Mouse (Mus musculus) embryonic facial prominence, embryonic 13.5 days (tissue): ENCODE data around the gene Olfr635. TPM values are rescaled to one million over a fixed set of nuclear protein-coding genes. Genes with fewer than 3 reads are reported as not detected.
"Not testable (repeated sequence)": the region's sequence is repeated elsewhere in the genome, so short reads cannot be mapped to it uniquely, and the experiment has no call there.

Experiments used
- ATAC-seq: fragments of 200-750 bp; cut with Nextera tagmentation; 2 replicates; pipeline ENCODE4 v1.8.0; 2017; ENCODE audit warnings: low read depth; ENCODE audit not compliant: insufficient number of reproducible peaks, insufficient read depth, low FRiP score, low TSS enrichment
- H3K27ac ChIP-seq: fragments of 300-500 bp; sonication (generic); 2 replicates; pipeline ENCODE4 v1.5.1; 2015; ENCODE audit warnings: moderate library complexity, mild to moderate bottlenecking, inconsistent platforms
- H3K27me3 ChIP-seq: fragments of 300-500 bp; sonication (generic); 2 replicates; pipeline ENCODE4 v1.6.1; 2015; ENCODE audit warnings: mild to moderate bottlenecking, inconsistent platforms
- H3K36me3 ChIP-seq: fragments of 300-500 bp; sonication (generic); 2 replicates; pipeline ENCODE4 v1.6.1; 2015; ENCODE audit warnings: mild to moderate bottlenecking, inconsistent platforms
- H3K4me1 ChIP-seq: fragments of 300-500 bp; sonication (generic); 2 replicates; pipeline ENCODE4 v1.6.1; 2015; ENCODE audit warnings: inconsistent platforms
- H3K4me2 ChIP-seq: fragments of 300-500 bp; sonication (generic); 2 replicates; pipeline ENCODE4 v1.6.1; 2015; ENCODE audit warnings: moderate library complexity, mild to moderate bottlenecking, inconsistent platforms
- H3K4me3 ChIP-seq: fragments of 300-500 bp; sonication (generic); 2 replicates; pipeline ENCODE4 v1.5.1; 2015; ENCODE audit warnings: mild to moderate bottlenecking, inconsistent platforms
- H3K9ac ChIP-seq: fragments of 300-500 bp; sonication (generic); 2 replicates; pipeline ENCODE4 v1.6.1; 2015; ENCODE audit warnings: mild to moderate bottlenecking, inconsistent platforms
- H3K9me3 ChIP-seq: fragments of 300-500 bp; sonication (generic); 2 replicates; pipeline ENCODE4 v1.6.1; 2016; ENCODE audit warnings: inconsistent platforms
- WGBS: fragments of 180-500 bp; shearing (Covaris S2); methylation state at CpG from one replicate; pipeline ENCODE4 v1.1.7; 2015; ENCODE audit warnings: mixed read lengths; 5-methylcytosine and 5-hydroxymethylcytosine counted together
- polyA plus RNA-seq: library from polyadenylated mRNA; unstranded; fragments of >200 nt; fragmentation: Nextera tagmentation; extraction: Ambion mirVana; gene quantifications from 2 replicates; pipeline ENCODE4 v1.2.1, GENCODE M21; 2015

Gene Olfr635
- polyA plus RNA-seq, result 0.03 TPM in 1 of 2 replicates, not detected in the other

GRCm38 (mm10) chr7:103970852-103971251 lies at the start of gene Olfr635:
Gene Olfr635, plus strand, starts transcription at chr7:103971152.
- no peaks in the 10 kb centered on the region for H3K27me3 ChIP-seq
- H3K9ac ChIP-seq, result no peak within 1 kb of the TSS
- no peaks in the 10 kb centered on the region for H3K4me1 ChIP-seq
- no peak within 1 kb of the TSS for H3K4me2 ChIP-seq
- ATAC-seq, result no peak
- no peaks in the 10 kb centered on the region for H3K36me3 ChIP-seq
- H3K27ac ChIP-seq, result no peak within 1 kb of the TSS
- no peaks in the 10 kb centered on the region for H3K9me3 ChIP-seq
- WGBS, result 80% methylated on average over 1 of the region's 1 CpGs
- no peak within 1 kb of the TSS for H3K4me3 ChIP-seq

DNA sequence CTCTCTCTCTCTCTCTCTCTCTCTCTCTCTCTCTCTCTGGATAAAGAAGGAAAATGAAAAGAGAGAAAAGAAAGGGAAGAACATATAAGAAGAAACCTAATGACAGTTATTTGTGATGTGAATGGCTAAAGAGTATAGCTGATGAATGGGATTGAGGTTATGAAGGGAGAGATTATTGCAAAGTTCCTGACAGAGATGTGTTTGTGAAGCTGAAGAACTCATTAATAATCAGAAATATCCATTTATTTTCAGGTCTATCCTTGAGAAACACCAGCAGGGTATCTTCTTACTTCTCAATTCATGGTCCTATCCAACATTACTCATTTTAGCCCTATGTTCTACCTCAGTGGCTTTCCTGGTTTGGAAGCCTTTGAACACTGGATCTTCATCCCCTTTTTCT lies 42.4 kb upstream of the Olfr635 start, which contains the start of gene Olfr631:
Gene Olfr631 (plus strand): TSS at position 301 of the 400 bp plus-strand sequence.
- H3K4me2 ChIP-seq, result no peak within 1 kb of the TSS
- no peak for ATAC-seq
- H3K27me3 ChIP-seq, result no peaks in the 10 kb centered on the region
- H3K9ac ChIP-seq, result no peak within 1 kb of the TSS
- H3K9me3 ChIP-seq, result no peaks in the 10 kb centered on the region
- no peak within 1 kb of the TSS for H3K4me3 ChIP-seq
- no peak within 1 kb of the TSS for H3K27ac ChIP-seq
- no peaks in the 10 kb centered on the region for H3K4me1 ChIP-seq
- H3K36me3 ChIP-seq, result no peaks in the 10 kb centered on the region

GRCm38 (mm10) chr7:103934264-103934663 lies 36.7 kb upstream of the Olfr635 start, which contains the start of gene Olfr632:
Gene Olfr632, plus strand, starts transcription at chr7:103934347.
- no peak for ATAC-seq
- H3K27ac ChIP-seq, result no peak within 1 kb of the TSS
- H3K27me3 ChIP-seq, result no peaks in the 10 kb centered on the region
- H3K36me3 ChIP-seq, result no peaks in the 10 kb centered on the region
- H3K9me3 ChIP-seq, result no peaks in the 10 kb centered on the region
- H3K4me2 ChIP-seq, result no peak within 1 kb of the TSS
- H3K9ac ChIP-seq, result no peak within 1 kb of the TSS
- H3K4me3 ChIP-seq, result no peak within 1 kb of the TSS
- no peaks in the 10 kb centered on the region for H3K4me1 ChIP-seq
- WGBS, result 77% methylated on average over 2 of the region's 2 CpGs

DNA sequence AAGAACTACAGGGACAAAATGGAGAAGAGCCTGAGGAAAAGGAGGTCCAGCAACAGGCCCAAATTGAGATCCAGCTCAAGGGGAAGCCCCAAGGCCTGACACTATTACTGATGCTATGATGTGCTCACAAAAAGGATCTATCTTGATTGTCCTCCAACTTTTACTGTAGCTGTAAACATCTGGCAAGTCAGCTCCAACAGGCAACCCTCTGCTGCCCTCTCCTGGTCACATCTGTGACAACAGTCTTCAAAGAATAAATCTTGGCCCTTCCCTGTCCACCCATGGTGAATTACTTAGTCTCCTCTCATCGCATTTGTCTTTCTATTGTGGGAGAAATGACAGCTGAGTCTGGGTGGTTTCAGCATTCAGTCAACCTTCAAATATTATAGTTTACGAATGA lies 28.2 kb upstream of the Olfr635 start:
- no peaks in the 10 kb centered on the region for H3K36me3 ChIP-seq
- no peak overlapping the region for H3K4me3 ChIP-seq
- no peak for ATAC-seq
- no peaks in the 10 kb centered on the region for H3K9me3 ChIP-seq
- H3K4me1 ChIP-seq, result no peaks in the 10 kb centered on the region
- no peak overlapping the region for H3K4me2 ChIP-seq
- no peak overlapping the region for H3K27ac ChIP-seq
- no peak overlapping the region for H3K9ac ChIP-seq
- H3K27me3 ChIP-seq, result no peaks in the 10 kb centered on the region
- 21% methylated on average over 2 of the region's 2 CpGs for WGBS

DNA sequence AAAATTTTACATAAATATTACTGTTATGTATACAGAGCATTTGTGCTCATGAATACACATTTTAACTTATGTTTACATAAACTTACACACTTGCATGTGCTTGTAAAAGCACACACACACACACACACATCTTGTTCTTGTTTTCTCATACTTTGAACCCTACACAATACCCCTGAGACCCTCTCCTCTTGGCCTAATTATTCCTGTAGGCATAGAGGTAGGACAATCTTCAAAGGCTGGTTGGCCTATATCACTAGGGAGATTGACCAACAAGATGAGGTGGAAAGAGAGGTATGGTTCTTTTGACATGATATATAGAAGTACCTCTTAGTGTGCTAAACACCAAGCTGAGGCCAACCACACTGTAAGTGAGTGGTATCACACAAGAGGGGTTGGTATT lies 26.8 kb upstream of the Olfr635 start, which contains the start of gene Olfr633:
Gene Olfr633 (plus strand): TSS at position 301 of the 400 bp plus-strand sequence.
- no peak within 1 kb of the TSS for H3K4me2 ChIP-seq
- no peaks in the 10 kb centered on the region for H3K9me3 ChIP-seq
- ATAC-seq, result no peak
- H3K9ac ChIP-seq, result no peak within 1 kb of the TSS
- no peaks in the 10 kb centered on the region for H3K4me1 ChIP-seq
- H3K27me3 ChIP-seq, result no peaks in the 10 kb centered on the region
- no peak within 1 kb of the TSS for H3K27ac ChIP-seq
- no peaks in the 10 kb centered on the region for H3K36me3 ChIP-seq
- no peak within 1 kb of the TSS for H3K4me3 ChIP-seq

GRCm38 (mm10) chr7:103966873-103967272 lies 4.1 kb upstream of the Olfr635 start:
- 93% methylated on average over 22 of the region's 22 CpGs for WGBS
- H3K27ac ChIP-seq, H3K4me2 ChIP-seq, H3K36me3 ChIP-seq, H3K4me1 ChIP-seq, H3K4me3 ChIP-seq, H3K9ac ChIP-seq, H3K9me3 ChIP-seq, H3K27me3 ChIP-seq, ATAC-seq: not testable (repeated sequence)

GRCm38 (mm10) chr7:103971782-103972181 lies 830 bp downstream of the Olfr635 start:
- Histone ChIP-seq H3K4me2 (no peak overlapping the region), H3K9me3 (no peaks in the 10 kb centered on the region), H3K4me1 (no peaks in the 10 kb centered on the region), H3K27me3 (no peaks in the 10 kb centered on the region), H3K27ac (no peak overlapping the region), H3K36me3 (no peaks in the 10 kb centered on the region), H3K9ac (no peak overlapping the region), H3K4me3 (no peak overlapping the region)
- WGBS, result 50% methylated on average over 1 of the region's 1 CpGs
- no peak for ATAC-seq

DNA sequence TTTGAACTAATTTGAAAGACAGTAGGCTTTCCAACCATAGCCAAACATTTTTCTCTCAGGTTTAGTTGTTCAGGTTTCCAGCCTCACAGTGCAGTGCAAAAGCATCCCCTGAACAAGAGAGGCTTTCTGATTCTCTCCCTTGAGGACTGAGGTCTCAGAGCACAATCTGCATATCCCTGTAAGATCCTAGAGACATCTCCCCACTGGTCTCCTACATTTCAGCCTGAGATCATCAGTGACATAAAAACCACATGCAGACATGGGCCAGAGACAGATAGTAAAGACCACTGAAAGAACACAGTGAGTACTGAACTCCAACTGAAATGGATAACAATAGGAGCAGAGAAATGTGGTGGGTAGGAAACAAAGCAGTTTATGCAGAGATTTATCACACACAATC lies 27.5 kb downstream of the Olfr635 start, which contains the start of gene Olfr638:
Gene Olfr638 (plus strand): TSS at position 301 of the 400 bp plus-strand sequence.
- Histone ChIP-seq H3K9me3 (no peaks in the 10 kb centered on the region), H3K4me2 (no peak within 1 kb of the TSS), H3K4me3 (no peak within 1 kb of the TSS), H3K27ac (no peak within 1 kb of the TSS), H3K9ac (no peak within 1 kb of the TSS), H3K36me3 (no peaks in the 10 kb centered on the region), H3K4me1 (no peaks in the 10 kb centered on the region), H3K27me3 (no peaks in the 10 kb centered on the region)
- ATAC-seq, result no peak

DNA sequence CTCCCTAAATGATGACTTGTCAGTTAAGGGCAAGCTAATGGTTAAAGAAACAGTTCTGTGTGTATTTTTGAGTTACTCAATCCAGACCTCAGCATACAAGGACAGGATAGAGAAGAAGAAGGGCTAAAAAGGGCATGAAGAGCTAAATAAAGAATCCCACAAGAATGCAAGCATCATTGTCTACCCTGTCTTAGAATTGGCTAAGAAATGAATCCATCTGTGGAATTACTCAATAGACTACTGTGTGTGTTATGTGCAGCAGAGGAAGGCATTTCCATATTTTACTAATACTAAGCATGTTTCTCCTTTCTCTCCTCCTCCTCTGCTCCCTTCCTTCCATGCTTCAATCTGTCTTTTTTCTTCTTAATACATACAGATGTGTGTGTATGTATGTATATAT lies 28.2 kb downstream of the Olfr635 start:
- Histone ChIP-seq H3K9me3 (no peaks in the 10 kb centered on the region), H3K9ac (no peak overlapping the region), H3K27me3 (no peaks in the 10 kb centered on the region), H3K4me1 (no peaks in the 10 kb centered on the region), H3K36me3 (no peaks in the 10 kb centered on the region), H3K4me3 (no peak overlapping the region), H3K4me2 (no peak overlapping the region), H3K27ac (no peak overlapping the region)
- no peak for ATAC-seq

GRCm38 (mm10) chr7:104017203-104017602 lies 46.3 kb downstream of the Olfr635 start, which contains the start of gene Olfr639:
Gene Olfr639, minus strand, starts transcription at chr7:104017303.
- ATAC-seq, result no peak
- no peaks in the 10 kb centered on the region for H3K9me3 ChIP-seq

DNA sequence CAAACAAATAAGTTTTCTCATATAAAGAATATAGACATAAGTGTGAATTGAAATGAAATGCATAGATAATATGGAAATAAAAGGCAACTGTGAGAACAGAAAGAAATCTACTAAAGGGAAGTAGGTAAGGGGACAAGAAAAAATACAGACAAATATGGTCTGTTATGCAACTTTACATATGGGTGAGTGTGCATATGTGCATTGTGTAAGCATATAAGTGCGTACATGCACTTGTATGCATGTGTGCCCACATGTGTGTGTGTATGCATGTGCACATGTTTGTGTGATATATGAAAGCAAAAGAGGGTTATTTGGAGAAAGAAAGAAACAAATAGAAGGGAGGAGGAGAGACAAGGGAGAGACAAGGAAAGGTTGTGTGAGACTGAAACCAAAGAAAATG lies 48.0 kb downstream of the Olfr635 start:
- no peak for ATAC-seq
- H3K27me3 ChIP-seq, result no peaks in the 10 kb centered on the region
- no peak overlapping the region for H3K4me3 ChIP-seq
- H3K4me1 ChIP-seq, result no peaks in the 10 kb centered on the region
- no peak overlapping the region for H3K9ac ChIP-seq
- no peaks in the 10 kb centered on the region for H3K9me3 ChIP-seq
- no peak overlapping the region for H3K4me2 ChIP-seq
- H3K27ac ChIP-seq, result no peak overlapping the region
- 81% methylated on average over 1 of the region's 1 CpGs for WGBS
- no peaks in the 10 kb centered on the region for H3K36me3 ChIP-seq

More at GRCm38 (mm10) chr7:104017203-104017602, 46.3 kb downstream of the Olfr635 start, which contains the start of gene Olfr639:
- H3K27ac ChIP-seq, result no peak within 1 kb of the TSS
- H3K4me3 ChIP-seq, result no peak within 1 kb of the TSS
- no peak within 1 kb of the TSS for H3K4me2 ChIP-seq
- no peak within 1 kb of the TSS for H3K9ac ChIP-seq
- H3K36me3 ChIP-seq, result no peaks in the 10 kb centered on the region
- H3K27me3 ChIP-seq, result no peaks in the 10 kb centered on the region
- H3K4me1 ChIP-seq, result no peaks in the 10 kb centered on the region

DNA sequence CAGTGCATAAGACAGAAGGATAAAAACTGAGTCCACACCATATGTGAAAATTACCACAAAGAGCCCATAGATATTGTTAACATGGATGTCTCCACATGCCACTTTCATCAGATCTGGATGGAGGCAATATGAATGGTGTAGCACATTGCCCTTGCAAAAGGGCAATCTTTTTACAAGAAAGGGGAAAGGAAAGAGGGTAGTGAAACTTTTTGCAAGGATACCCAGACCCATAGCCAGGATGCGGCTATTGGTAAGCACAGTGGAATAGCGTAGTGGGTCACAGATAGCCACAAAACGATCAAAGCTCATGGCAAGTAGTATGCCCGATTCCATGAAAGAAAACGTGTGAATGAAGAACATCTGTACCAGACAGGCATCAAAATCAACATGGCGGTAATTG lies 50.7 kb downstream of the Olfr635 start:
- Histone ChIP-seq H3K4me1 (no peaks in the 10 kb centered on the region), H3K9me3 (no peaks in the 10 kb centered on the region), H3K27ac (no peak overlapping the region), H3K27me3 (no peaks in the 10 kb centered on the region), H3K36me3 (no peaks in the 10 kb centered on the region), H3K4me2 (no peak overlapping the region), H3K4me3 (no peak overlapping the region), H3K9ac (no peak overlapping the region)
- WGBS, result 89% methylated on average over 6 of the region's 6 CpGs
- ATAC-seq, result no peak

GRCm38 (mm10) chr7:104025473-104025872 lies 54.5 kb downstream of the Olfr635 start, which contains the start of gene Olfr640:
Gene Olfr640, minus strand, starts transcription at chr7:104025573.
- ATAC-seq, result no peak
- Histone ChIP-seq H3K4me3 (no peak within 1 kb of the TSS), H3K9me3 (no peaks in the 10 kb centered on the region), H3K9ac (no peak within 1 kb of the TSS), H3K4me2 (no peak within 1 kb of the TSS), H3K36me3 (no peaks in the 10 kb centered on the region), H3K27me3 (no peaks in the 10 kb centered on the region), H3K27ac (no peak within 1 kb of the TSS), H3K4me1 (no peaks in the 10 kb centered on the region)
- WGBS, result 76% methylated on average over 6 of the region's 6 CpGs
